Mouse (Mus musculus) erythroblast, embryonic 14.5 days (primary cell): ENCODE data around the gene Esf1. TPM values are rescaled to one million over a fixed set of nuclear protein-coding genes. Genes with fewer than 3 reads are reported as not detected.
A peak's percentile ranks its signal among the peaks of the same experiment; 100 is the strongest.
"Not testable (repeated sequence)": the region's sequence is repeated elsewhere in the genome, so short reads cannot be mapped to it uniquely, and the experiment has no call there.

Experiments
- H3K27me3 ChIP-seq: 2 replicates; pipeline ENCODE4 v1.6.1; 2012; ENCODE audit warnings: inconsistent platforms; ENCODE audit not compliant: control insufficient read depth
- H3K36me3 ChIP-seq: 2 replicates; pipeline ENCODE4 v1.6.1; 2012; ENCODE audit warnings: mild to moderate bottlenecking, inconsistent platforms; ENCODE audit not compliant: control insufficient read depth
- H3K4me1 ChIP-seq: 2 replicates; pipeline ENCODE4 v1.6.1; 2012; ENCODE audit warnings: inconsistent platforms; ENCODE audit not compliant: control insufficient read depth
- H3K4me3 ChIP-seq: replicated peaks from 2 replicates; pipeline ENCODE3; 2012; ENCODE audit warnings: moderate library complexity, mild to moderate bottlenecking, inconsistent platforms
- H3K9me3 ChIP-seq: 2 replicates; pipeline ENCODE4 v1.6.1; 2012; ENCODE audit warnings: low read length, inconsistent platforms, mixed read lengths; ENCODE audit not compliant: control insufficient read depth
- GATA1 ChIP-seq: IDR thresholded peaks from 2 replicates; pipeline ENCODE4 v1.6.1; 2012; ENCODE audit warnings: low read length, inconsistent platforms, mixed read lengths
- TAL1 ChIP-seq: IDR thresholded peaks from 3 replicates; pipeline ENCODE4 v1.6.1; 2012; ENCODE audit warnings: low read length, inconsistent platforms, mixed read lengths
- polyA plus RNA-seq: library from polyadenylated mRNA; stranded (reverse); fragments of >175 nt; gene quantifications from 2 replicates; pipeline ENCODE4 v1.2.3, GENCODE M21; 2012

Esf1 gene
- polyA plus RNA-seq = 0.23 and 0.25 TPM in 2 replicates

- H3K4me3 ChIP-seq = peak within 1 kb of the TSS; percentile 68
- no peaks in the 10 kb centered on the region for H3K27me3 ChIP-seq
- H3K9me3 ChIP-seq = no peaks in the 10 kb centered on the region
- H3K36me3 ChIP-seq = peaks cover 12% of the 10 kb centered on the region
- TF ChIP-seq TAL1 (no peak), GATA1 (no peak)
- H3K4me1 ChIP-seq = peaks cover 32% of the 10 kb centered on the region
Observed at GRCm38 (mm10) chr2:140170127-140170802, at the start of gene Esf1, which contains the start of gene Ndufaf5. Gene Esf1, minus strand, starts transcription at chr2:140170564. Gene Ndufaf5, plus strand, starts transcription at chr2:140170649.

GRCm38 (mm10) chr2:140215965-140216364 is 45.6 kb upstream of the Esf1 start:
- H3K9me3 ChIP-seq = no peaks in the 10 kb centered on the region
- TF ChIP-seq TAL1 (no peak), GATA1 (no peak)
- H3K4me1 ChIP-seq = no peaks in the 10 kb centered on the region
- H3K4me3 ChIP-seq = no peak overlapping the region
- no peaks in the 10 kb centered on the region for H3K36me3 ChIP-seq
- H3K27me3 ChIP-seq = no peaks in the 10 kb centered on the region

GRCm38 (mm10) chr2:140215415-140215814 is 45.1 kb upstream of the Esf1 start:
- H3K4me1 ChIP-seq = no peaks in the 10 kb centered on the region
- H3K4me3 ChIP-seq = no peak overlapping the region
- no peaks in the 10 kb centered on the region for H3K9me3 ChIP-seq
- H3K36me3 ChIP-seq = no peaks in the 10 kb centered on the region
- H3K27me3 ChIP-seq = no peaks in the 10 kb centered on the region
- TF ChIP-seq TAL1 = no peak
- TF ChIP-seq GATA1 = no peak

- H3K9me3 ChIP-seq = no peaks in the 10 kb centered on the region
- H3K27me3 ChIP-seq = no peaks in the 10 kb centered on the region
- no peak overlapping the region for H3K4me3 ChIP-seq
- no peak for TF ChIP-seq GATA1
- TF ChIP-seq TAL1 = no peak
- no peaks in the 10 kb centered on the region for H3K4me1 ChIP-seq
- H3K36me3 ChIP-seq = no peaks in the 10 kb centered on the region
Observed at GRCm38 (mm10) chr2:140214519-140215027, 44.2 kb upstream of the Esf1 start.

GRCm38 (mm10) chr2:140203756-140204155 is 33.4 kb upstream of the Esf1 start:
- TF ChIP-seq GATA1 = no peak
- no peak for TF ChIP-seq TAL1
- Histone ChIP-seq H3K4me3 (no peak overlapping the region), H3K36me3 (peaks cover 17% of the 10 kb centered on the region), H3K4me1 (no peaks in the 10 kb centered on the region), H3K27me3 (no peaks in the 10 kb centered on the region), H3K9me3 (no peaks in the 10 kb centered on the region)

GRCm38 (mm10) chr2:140202573-140202972 is 32.2 kb upstream of the Esf1 start:
- Histone ChIP-seq H3K36me3 (peaks cover 20% of the 10 kb centered on the region), H3K27me3 (no peaks in the 10 kb centered on the region), H3K4me1 (no peaks in the 10 kb centered on the region), H3K9me3 (no peaks in the 10 kb centered on the region), H3K4me3 (no peak overlapping the region)
- TF ChIP-seq TAL1 (no peak), GATA1 (no peak)

- H3K9me3 ChIP-seq = no peaks in the 10 kb centered on the region
- H3K4me3 ChIP-seq = no peak overlapping the region
- no peaks in the 10 kb centered on the region for H3K4me1 ChIP-seq
- no peak for TF ChIP-seq GATA1
- TF ChIP-seq TAL1 = no peak
- no peaks in the 10 kb centered on the region for H3K27me3 ChIP-seq
- H3K36me3 ChIP-seq = peaks cover 25% of the 10 kb centered on the region
Observed at GRCm38 (mm10) chr2:140200713-140201112, 30.3 kb upstream of the Esf1 start.

GRCm38 (mm10) chr2:140185685-140186210 is 15.4 kb upstream of the Esf1 start:
- H3K27me3 ChIP-seq, H3K4me3 ChIP-seq, H3K4me1 ChIP-seq, H3K9me3 ChIP-seq: not testable (repeated sequence)
- peaks cover 15% of the 10 kb centered on the region for H3K36me3 ChIP-seq

- Histone ChIP-seq H3K9me3 (no peaks in the 10 kb centered on the region), H3K4me1 (peaks cover 32% of the 10 kb centered on the region), H3K36me3 (peaks cover 11% of the 10 kb centered on the region), H3K4me3 (peak overlapping the region; percentile 68), H3K27me3 (no peaks in the 10 kb centered on the region)
- no peak for TF ChIP-seq TAL1
- no peak for TF ChIP-seq GATA1
Observed at GRCm38 (mm10) chr2:140170803-140171553, 614 bp upstream of the Esf1 start.
